Mouse (Mus musculus) testis, adult 2 months (tissue): ENCODE results near the gene Adcy3. TPM values are rescaled to one million over a fixed set of nuclear protein-coding genes. Genes with fewer than 3 reads are reported as not detected.

ENCODE experiments used
- H3K27ac ChIP-seq: fragments of 200-500 bp; 2 replicates; pipeline ENCODE4 v1.5.1; 2012; ENCODE audit warnings: low read depth, low read length; ENCODE audit not compliant: control insufficient read depth, insufficient read depth
- H3K27me3 ChIP-seq: fragments of 200-500 bp; 2 replicates; pipeline ENCODE4 v1.6.1; 2012; ENCODE audit warnings: mild to moderate bottlenecking, low read length, moderate library complexity; ENCODE audit not compliant: control insufficient read depth, insufficient read depth
- H3K36me3 ChIP-seq: fragments of 200-500 bp; 2 replicates; pipeline ENCODE4 v1.6.1; 2012; ENCODE audit warnings: mild to moderate bottlenecking, low read length; ENCODE audit not compliant: control insufficient read depth, insufficient read depth
- H3K4me1 ChIP-seq: fragments of 200-500 bp; 2 replicates; pipeline ENCODE4 v1.6.1; 2012; ENCODE audit warnings: low read length; ENCODE audit not compliant: control insufficient read depth, insufficient read depth
- H3K4me3 ChIP-seq: fragments of 200-500 bp; 2 replicates; pipeline ENCODE4 v1.5.1; 2012; ENCODE audit warnings: low read depth, mild to moderate bottlenecking, low read length, moderate library complexity, mixed read lengths; ENCODE audit not compliant: control insufficient read depth
- CTCF ChIP-seq: fragments of 200-500 bp; IDR thresholded peaks from 2 replicates; pipeline ENCODE4 v1.5.1; 2012; ENCODE audit warnings: low read depth, mild to moderate bottlenecking, inconsistent platforms, low read length, moderate library complexity; ENCODE audit not compliant: control insufficient read depth, insufficient read depth, insufficient replicate concordance
- POLR2A ChIP-seq: fragments of 200-500 bp; IDR thresholded peaks from 2 replicates; pipeline ENCODE4 v1.6.1; 2012; ENCODE audit warnings: low read depth, mild to moderate bottlenecking, inconsistent platforms, low read length, moderate library complexity; ENCODE audit not compliant: control insufficient read depth
- polyA plus RNA-seq: library from polyadenylated mRNA; depleted of rRNA; stranded (reverse); fragments of >200 nt; gene quantifications from 2 replicates; pipeline ENCODE4 v1.2.3, GENCODE M21; 2012

The Adcy3 gene
- polyA plus RNA-seq, 1 experiment, result 1.8 TPM

DNA sequence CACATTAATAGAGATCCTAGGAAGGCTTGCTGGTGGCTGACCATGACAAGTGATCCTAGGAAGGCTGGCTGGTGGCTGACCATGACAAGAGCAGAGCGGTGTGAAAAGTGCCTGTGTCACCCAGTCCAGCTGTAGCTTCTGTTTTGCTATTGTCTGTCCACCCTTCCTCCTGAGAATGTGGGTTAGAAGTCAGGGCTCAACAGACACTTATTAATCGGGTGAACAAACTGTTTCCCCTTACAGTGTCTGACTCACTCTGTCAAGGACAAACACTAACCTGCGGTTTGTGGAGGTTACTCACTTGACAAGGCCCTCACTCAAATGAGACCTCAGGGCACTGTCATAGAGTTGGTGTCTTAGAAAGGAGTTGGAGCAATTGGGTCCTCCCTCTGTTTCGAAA, 65.8 kb downstream of the Adcy3 start:
- Histone ChIP-seq H3K4me3 (no peak overlapping the region), H3K27ac (no peak overlapping the region), H3K27me3 (no peaks in the 10 kb centered on the region), H3K4me1 (no peaks in the 10 kb centered on the region), H3K36me3 (no peaks in the 10 kb centered on the region)
- no peak for TF ChIP-seq CTCF
- TF ChIP-seq POLR2A, result no peak

- no peak for TF ChIP-seq POLR2A
- no peak for TF ChIP-seq CTCF
- Histone ChIP-seq H3K36me3 (no peaks in the 10 kb centered on the region), H3K27me3 (no peaks in the 10 kb centered on the region)
Measured at GRCm38 (mm10) chr12:4199271-4199670, 66.4 kb downstream of the Adcy3 start.

GRCm38 (mm10) chr12:4201454-4202200, 68.7 kb downstream of the Adcy3 start:
- TF ChIP-seq POLR2A (no peak), CTCF (no peak)
- Histone ChIP-seq H3K4me3 (no peak overlapping the region), H3K4me1 (no peaks in the 10 kb centered on the region), H3K27me3 (no peaks in the 10 kb centered on the region), H3K36me3 (no peaks in the 10 kb centered on the region), H3K27ac (no peak overlapping the region)

More at GRCm38 (mm10) chr12:4199271-4199670, 66.4 kb downstream of the Adcy3 start:
- no peak overlapping the region for H3K4me3 ChIP-seq
- H3K27ac ChIP-seq, result no peak overlapping the region
- no peaks in the 10 kb centered on the region for H3K4me1 ChIP-seq

DNA sequence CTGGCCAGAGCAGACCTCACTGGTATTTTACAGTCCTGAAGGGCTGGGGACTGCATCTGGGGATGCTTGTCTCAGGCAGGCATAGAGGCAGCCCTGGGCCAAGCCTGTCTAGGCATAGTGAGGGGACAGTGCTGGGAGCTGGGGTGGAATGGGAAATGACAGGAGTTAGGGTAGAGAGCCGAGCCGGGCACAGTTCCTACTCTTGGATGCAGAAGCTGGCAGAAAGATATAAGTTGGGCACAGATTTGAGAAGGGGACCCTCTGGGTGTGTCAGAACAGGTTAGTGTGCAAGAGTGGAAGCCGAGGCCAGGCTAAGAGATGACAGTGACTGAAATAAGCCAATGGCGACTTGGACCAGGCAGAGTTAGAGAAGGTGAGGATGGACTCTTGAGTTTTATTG, 69.3 kb downstream of the Adcy3 start:
- Histone ChIP-seq H3K4me3 (no peak overlapping the region), H3K27ac (no peak overlapping the region), H3K27me3 (no peaks in the 10 kb centered on the region), H3K36me3 (no peaks in the 10 kb centered on the region), H3K4me1 (no peaks in the 10 kb centered on the region)
- TF ChIP-seq CTCF (no peak), POLR2A (no peak)

GRCm38 (mm10) chr12:4206106-4206505, 73.2 kb downstream of the Adcy3 start:
- Histone ChIP-seq H3K4me1 (no peaks in the 10 kb centered on the region), H3K27me3 (no peaks in the 10 kb centered on the region), H3K4me3 (no peak overlapping the region), H3K27ac (no peak overlapping the region), H3K36me3 (no peaks in the 10 kb centered on the region; the same call in 1 of the 2 replicates)
- TF ChIP-seq POLR2A (no peak), CTCF (no peak)

- Histone ChIP-seq H3K36me3 (no peaks in the 10 kb centered on the region; the same call in 1 of the 2 replicates), H3K27ac (no peak overlapping the region), H3K27me3 (no peaks in the 10 kb centered on the region), H3K4me3 (no peak overlapping the region), H3K4me1 (no peaks in the 10 kb centered on the region)
- TF ChIP-seq POLR2A (no peak), CTCF (0 out of 2 replicates have a peak, but pooled peaks have one; percentile 5)
Measured at GRCm38 (mm10) chr12:4208405-4209133, 75.7 kb downstream of the Adcy3 start.

DNA sequence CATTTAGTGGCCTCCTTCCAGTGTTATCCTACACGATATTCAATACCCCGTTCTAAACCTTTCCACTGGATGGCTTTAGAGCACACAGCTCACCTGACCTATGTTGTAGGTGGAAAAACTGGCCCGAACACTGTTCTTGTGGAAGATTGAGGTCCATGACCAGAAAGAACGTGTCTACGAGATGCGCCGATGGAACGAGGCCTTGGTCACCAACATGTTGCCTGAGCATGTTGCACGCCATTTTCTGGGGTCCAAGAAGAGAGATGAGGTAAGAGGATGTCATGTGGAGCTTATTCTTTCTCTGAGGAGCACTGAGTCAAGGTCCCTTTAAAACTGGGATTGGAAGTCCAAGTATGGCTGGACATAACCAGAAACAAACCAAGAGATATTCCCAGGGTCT, 76.3 kb downstream of the Adcy3 start:
- no peaks in the 10 kb centered on the region for H3K27me3 ChIP-seq
- H3K4me3 ChIP-seq, result no peak overlapping the region
- H3K4me1 ChIP-seq, result no peaks in the 10 kb centered on the region
- TF ChIP-seq CTCF (no peak), POLR2A (no peak)
- no peak overlapping the region for H3K27ac ChIP-seq
- H3K36me3 ChIP-seq, result no peaks in the 10 kb centered on the region; the same call in 1 of the 2 replicates

DNA sequence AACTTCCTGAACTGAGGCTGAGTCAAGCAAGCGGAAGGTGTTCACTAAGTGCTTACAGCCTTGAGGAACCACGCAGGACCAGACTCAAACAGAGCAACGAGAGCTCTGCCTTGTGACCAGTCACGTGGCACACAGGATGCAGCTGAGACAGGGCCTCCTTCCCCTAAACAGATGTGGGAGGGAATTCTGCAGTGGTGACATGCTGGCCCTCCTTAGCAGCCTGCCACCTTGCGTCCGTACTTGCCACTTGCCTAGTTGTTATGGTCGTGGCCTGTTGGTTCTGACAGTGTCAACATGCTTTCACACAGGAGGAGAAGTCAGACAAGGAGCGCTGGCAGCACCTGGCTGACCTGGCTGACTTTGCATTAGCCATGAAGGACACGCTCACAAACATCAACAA, 78.3 kb downstream of the Adcy3 start:
- Histone ChIP-seq H3K4me3 (no peak overlapping the region), H3K27ac (no peak overlapping the region), H3K4me1 (no peaks in the 10 kb centered on the region), H3K36me3 (peaks cover 2% of the 10 kb centered on the region), H3K27me3 (no peaks in the 10 kb centered on the region)
- TF ChIP-seq CTCF (no peak), POLR2A (no peak)
